Mouse (Mus musculus) left cerebral cortex, adult 9 months (tissue): Measurements from ENCODE around the gene Ttc5.
"Not testable (repeated sequence)": the region's sequence is repeated elsewhere in the genome, so short reads cannot be mapped to it uniquely, and the experiment has no call there.

Source experiments
- DNase-seq, 2 experiments: peaks; one replicate each; pipeline ENCODE4 v3.0.0; 2022; ENCODE audit warnings: low spot score in 2 of 2

The Ttc5 gene

GRCm38 (mm10) chr14:50771342-50771741 is 14.0 kb downstream of the Ttc5 start:
- no peak for DNase-seq

- no peak for DNase-seq
Measured at GRCm38 (mm10) chr14:50765736-50766135, 19.6 kb downstream of the Ttc5 start.

- DNase-seq: peak; percentile 28 to 51
Measured at GRCm38 (mm10) chr14:50758416-50759085, 26.8 kb downstream of the Ttc5 start.

GRCm38 (mm10) chr14:50744994-50745393 is 40.3 kb downstream of the Ttc5 start, which contains the start of gene Olfr749:
Gene Olfr749, minus strand, starts transcription at chr14:50745094.
- no peak for DNase-seq

- DNase-seq: no peak
Measured at GRCm38 (mm10) chr14:50741584-50741983, 43.7 kb downstream of the Ttc5 start.

GRCm38 (mm10) chr14:50740334-50740733 is 45.0 kb downstream of the Ttc5 start:
- DNase-seq: no peak

GRCm38 (mm10) chr14:50722371-50722770 is 62.9 kb downstream of the Ttc5 start:
- not testable (repeated sequence) for DNase-seq

DNA sequence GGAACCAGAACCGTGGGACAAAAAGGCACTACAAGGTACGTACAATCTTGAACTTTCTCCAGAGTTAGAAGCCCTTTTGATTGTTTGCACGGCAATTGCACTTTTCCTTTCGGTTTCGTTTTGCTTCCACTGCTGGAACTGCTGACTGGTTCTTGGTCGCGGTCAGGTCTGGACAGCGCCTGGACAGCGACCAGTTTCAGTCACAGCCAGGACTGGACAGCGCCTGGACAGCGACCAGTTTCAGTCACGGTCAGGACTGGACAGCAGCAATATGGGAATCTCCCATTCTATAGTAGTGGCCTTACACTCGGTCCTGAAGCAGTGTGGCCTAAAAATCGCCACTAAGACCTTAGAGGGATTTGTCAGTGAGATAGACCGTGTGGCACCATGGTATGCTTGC is 65.4 kb downstream of the Ttc5 start:
- DNase-seq: not testable (repeated sequence)
